Mouse (Mus musculus) midbrain, embryonic 13.5 days (tissue): Measurements from ENCODE around the gene Ttn. TPM values are rescaled to one million over a fixed set of nuclear protein-coding genes. Genes with fewer than 3 reads are reported as not detected.

Experiments
- ATAC-seq: fragments of 200-750 bp; cut with Nextera tagmentation; 2 replicates; pipeline ENCODE4 v1.8.0; 2017; ENCODE audit warnings: mild to moderate bottlenecking, moderate TSS enrichment, moderate library complexity
- H3K27ac ChIP-seq: fragments of 300-500 bp; sonication (generic); 2 replicates; pipeline ENCODE4 v1.5.1; 2015; ENCODE audit warnings: inconsistent platforms, mild to moderate bottlenecking, moderate library complexity
- H3K27me3 ChIP-seq: fragments of 300-500 bp; sonication (generic); 2 replicates; pipeline ENCODE4 v1.6.1; 2015; ENCODE audit warnings: mild to moderate bottlenecking, inconsistent platforms
- H3K36me3 ChIP-seq: fragments of 300-500 bp; sonication (generic); 2 replicates; pipeline ENCODE4 v1.6.1; 2015; ENCODE audit warnings: mild to moderate bottlenecking, inconsistent platforms
- H3K4me1 ChIP-seq: fragments of 300-500 bp; sonication (generic); replicated peaks from 2 replicates; pipeline ENCODE4 v1.6.1; 2015; ENCODE audit warnings: inconsistent platforms
- H3K4me2 ChIP-seq: fragments of 300-500 bp; sonication (generic); replicated peaks from 2 replicates; pipeline ENCODE4 v1.6.1; 2015; ENCODE audit warnings: moderate library complexity, mild to moderate bottlenecking, inconsistent platforms
- H3K4me3 ChIP-seq: fragments of 300-500 bp; sonication (generic); replicated peaks from 2 replicates; pipeline ENCODE4 v1.5.1; 2015; ENCODE audit warnings: mild to moderate bottlenecking, inconsistent platforms
- H3K9ac ChIP-seq: fragments of 300-500 bp; sonication (generic); replicated peaks from 2 replicates; pipeline ENCODE4 v1.6.1; 2015; ENCODE audit warnings: mild to moderate bottlenecking, inconsistent platforms
- H3K9me3 ChIP-seq: fragments of 300-500 bp; sonication (generic); 2 replicates; pipeline ENCODE4 v1.6.1; 2016; ENCODE audit warnings: mild to moderate bottlenecking, inconsistent platforms
- WGBS: fragments of 180-500 bp; shearing (Covaris S2); methylation state at CpG from one replicate; pipeline ENCODE4 v1.1.7; 2015; 5-methylcytosine and 5-hydroxymethylcytosine counted together
- polyA plus RNA-seq: library from polyadenylated mRNA; unstranded; fragments of >200 nt; fragmentation: Nextera tagmentation; extraction: Ambion mirVana; gene quantifications from 2 replicates; pipeline ENCODE4 v1.2.1, GENCODE M21; 2015

Gene Ttn
- polyA plus RNA-seq, 1 experiment from 2014 or later: 0.30 TPM

DNA sequence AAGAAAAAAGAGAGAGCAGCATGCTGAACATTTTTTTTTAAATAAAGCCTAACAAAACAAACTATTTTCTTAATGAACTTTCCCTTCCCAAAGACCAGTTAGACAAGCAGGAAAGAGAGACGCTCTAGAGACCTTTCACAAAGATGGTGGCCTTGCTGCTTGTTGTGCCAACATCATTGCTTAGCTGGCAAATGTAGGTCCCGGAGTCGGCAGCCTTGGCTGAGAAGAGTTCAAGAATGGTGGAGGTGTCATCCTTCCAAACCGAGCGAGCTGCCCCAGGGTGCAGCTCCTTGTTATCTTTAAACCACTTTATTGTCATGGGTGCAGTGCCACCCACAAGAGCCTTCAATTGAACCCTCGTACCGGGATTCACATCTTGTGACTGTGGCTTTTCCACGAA lies 85.4 kb downstream of the Ttn start:
- ATAC-seq: no peak
- Histone ChIP-seq H3K4me1 (no peaks in the 10 kb centered on the region), H3K9me3 (peaks cover 2% of the 10 kb centered on the region; the same call in 1 of the 2 replicates), H3K4me2 (no peak overlapping the region), H3K4me3 (no peak overlapping the region), H3K9ac (no peak overlapping the region), H3K27ac (no peak overlapping the region), H3K36me3 (no peaks in the 10 kb centered on the region), H3K27me3 (no peaks in the 10 kb centered on the region)
- WGBS: 93% methylated on average over 8 of the region's 8 CpGs

DNA sequence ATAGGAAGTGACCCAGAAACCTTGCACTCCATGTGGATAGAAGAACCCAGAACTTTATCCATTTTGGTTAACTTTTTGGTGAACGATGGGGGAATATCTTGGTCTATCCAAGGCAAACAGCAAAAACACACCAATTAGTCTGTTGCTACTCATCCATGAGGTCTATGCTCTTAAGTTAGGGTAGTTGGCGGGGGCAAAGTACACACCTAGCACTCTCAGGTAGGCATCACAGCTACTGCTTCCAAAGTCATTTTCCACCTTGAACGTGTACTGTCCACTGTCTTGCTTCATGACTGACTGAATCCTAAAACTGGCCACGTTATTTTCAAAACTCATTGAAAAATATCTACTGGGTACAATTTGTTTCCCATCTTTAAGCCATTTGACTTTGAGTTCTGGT lies 87.0 kb downstream of the Ttn start:
- Histone ChIP-seq H3K4me2 (no peak overlapping the region), H3K36me3 (no peaks in the 10 kb centered on the region), H3K27me3 (no peaks in the 10 kb centered on the region), H3K9me3 (no peaks in the 10 kb centered on the region; the same call in 1 of the 2 replicates), H3K4me1 (no peaks in the 10 kb centered on the region), H3K9ac (no peak overlapping the region), H3K4me3 (no peak overlapping the region), H3K27ac (no peak overlapping the region)
- WGBS: 96% methylated on average over 4 of the region's 4 CpGs
- no peak for ATAC-seq

DNA sequence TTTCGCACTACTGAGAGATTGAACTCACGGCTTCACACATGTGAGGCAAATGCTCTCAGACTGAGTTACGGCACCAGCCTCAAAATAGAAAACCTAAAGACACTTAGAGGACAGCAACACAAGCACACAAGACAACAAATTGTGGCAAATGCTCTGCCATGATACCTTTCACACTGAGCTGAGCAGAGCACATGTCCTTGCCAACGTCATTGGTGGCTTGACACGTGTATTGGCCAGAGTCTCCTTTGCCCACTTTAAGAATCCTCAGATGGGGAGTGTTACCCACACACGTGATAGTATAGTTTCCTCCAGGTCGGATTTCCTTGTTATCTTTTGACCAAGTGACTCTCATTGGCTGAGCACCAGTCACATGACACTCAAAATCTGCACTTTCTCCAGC lies 93.6 kb downstream of the Ttn start:
- no peak for ATAC-seq
- H3K36me3 ChIP-seq: no peaks in the 10 kb centered on the region
- whole genome bisulfite sequencing: 86% methylated on average over 7 of the region's 7 CpGs
- no peak overlapping the region for H3K4me2 ChIP-seq
- no peaks in the 10 kb centered on the region for H3K9me3 ChIP-seq
- no peak overlapping the region for H3K9ac ChIP-seq
- H3K4me3 ChIP-seq: no peak overlapping the region
- no peak overlapping the region for H3K27ac ChIP-seq
- H3K27me3 ChIP-seq: no peaks in the 10 kb centered on the region
- no peaks in the 10 kb centered on the region for H3K4me1 ChIP-seq

DNA sequence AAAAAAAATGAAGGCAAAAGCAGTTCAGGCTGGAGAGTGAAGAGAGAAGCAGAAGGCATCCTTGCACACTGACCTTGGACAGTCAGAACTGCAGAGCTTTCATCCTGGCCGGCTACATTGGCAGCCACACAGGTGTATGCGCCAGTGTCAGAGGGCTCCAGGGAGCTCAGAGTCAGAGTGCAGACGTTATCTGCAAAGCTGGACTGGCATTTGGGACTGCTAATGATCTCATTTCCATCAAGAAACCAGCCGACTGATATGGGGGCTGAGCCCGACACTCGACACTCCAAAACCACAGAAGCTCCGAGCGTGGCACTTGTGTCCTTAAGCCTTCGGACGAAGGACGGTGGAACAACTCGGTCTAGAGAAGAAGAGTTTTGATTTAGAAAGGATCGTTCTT lies 96.5 kb downstream of the Ttn start:
- Histone ChIP-seq H3K27me3 (no peaks in the 10 kb centered on the region), H3K27ac (no peak overlapping the region), H3K9ac (no peak overlapping the region), H3K36me3 (no peaks in the 10 kb centered on the region), H3K4me3 (no peak overlapping the region), H3K4me1 (no peaks in the 10 kb centered on the region), H3K9me3 (no peaks in the 10 kb centered on the region), H3K4me2 (no peak overlapping the region)
- no peak for ATAC-seq
- 86% methylated on average over 13 of the region's 13 CpGs for WGBS

GRCm38 (mm10) chr2:76881406-76881805 lies 100.9 kb downstream of the Ttn start:
- no peak overlapping the region for H3K4me3 ChIP-seq
- WGBS: 92% methylated on average over 12 of the region's 12 CpGs
- no peak overlapping the region for H3K9ac ChIP-seq
- H3K27ac ChIP-seq: no peak overlapping the region
- H3K4me1 ChIP-seq: no peaks in the 10 kb centered on the region
- H3K36me3 ChIP-seq: no peaks in the 10 kb centered on the region
- H3K9me3 ChIP-seq: no peaks in the 10 kb centered on the region
- no peak for ATAC-seq
- H3K27me3 ChIP-seq: no peaks in the 10 kb centered on the region
- H3K4me2 ChIP-seq: no peak overlapping the region

DNA sequence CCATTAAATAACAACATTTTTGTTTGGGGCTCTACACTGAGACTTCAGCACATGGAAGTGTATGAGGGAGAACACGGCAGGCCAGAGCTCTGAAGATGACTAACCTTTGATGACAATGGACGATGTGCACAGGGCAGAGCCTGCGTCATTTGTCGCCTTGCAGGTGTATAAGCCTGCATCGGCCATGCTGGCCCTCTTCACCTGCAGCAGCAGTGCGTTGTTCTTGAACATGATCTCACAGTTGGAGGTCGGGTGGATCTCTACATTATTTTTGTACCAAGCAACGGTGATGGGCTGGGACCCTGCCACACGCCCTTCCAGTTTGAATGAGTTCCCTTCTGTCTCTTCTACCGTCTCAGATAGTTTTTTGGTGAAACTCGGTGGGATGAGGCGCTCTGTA lies 106.8 kb downstream of the Ttn start:
- no peaks in the 10 kb centered on the region for H3K27me3 ChIP-seq
- no peaks in the 10 kb centered on the region for H3K4me1 ChIP-seq
- WGBS: 93% methylated on average over 12 of the region's 12 CpGs
- H3K9me3 ChIP-seq: no peaks in the 10 kb centered on the region
- H3K27ac ChIP-seq: no peak overlapping the region
- no peak overlapping the region for H3K9ac ChIP-seq
- no peak overlapping the region for H3K4me2 ChIP-seq
- no peak for ATAC-seq
- H3K36me3 ChIP-seq: no peaks in the 10 kb centered on the region
- H3K4me3 ChIP-seq: no peak overlapping the region

GRCm38 (mm10) chr2:76866928-76867327 lies 115.4 kb downstream of the Ttn start:
- 33% methylated on average over 4 of the region's 4 CpGs for WGBS
- H3K27ac ChIP-seq: no peak overlapping the region

DNA sequence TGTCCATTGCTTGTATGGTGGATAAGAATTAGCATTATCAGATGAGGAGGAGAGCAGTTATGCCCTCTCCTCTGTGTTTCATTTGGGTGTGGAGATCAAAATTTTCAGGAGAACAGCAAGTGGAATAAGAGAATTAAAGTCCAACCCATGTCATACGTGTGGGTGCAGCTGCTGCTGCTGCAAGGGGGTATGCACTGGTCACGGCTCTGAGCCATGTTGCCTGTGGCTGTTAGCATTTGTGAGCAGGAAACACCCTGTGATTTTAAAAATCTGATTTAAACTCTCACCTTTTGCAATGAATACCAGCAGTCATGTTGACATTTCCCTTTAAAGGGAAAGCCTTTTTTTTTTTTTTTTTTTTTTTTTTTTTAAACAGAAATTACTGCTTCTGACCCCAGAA lies 116.8 kb downstream of the Ttn start:
- H3K27ac ChIP-seq: no peak overlapping the region
- no peak for ATAC-seq
- no peak overlapping the region for H3K4me2 ChIP-seq
- no peaks in the 10 kb centered on the region for H3K9me3 ChIP-seq
- H3K9ac ChIP-seq: no peak overlapping the region
- WGBS: 89% methylated on average over 2 of the region's 2 CpGs
- no peaks in the 10 kb centered on the region for H3K27me3 ChIP-seq
- no peaks in the 10 kb centered on the region for H3K4me1 ChIP-seq
- no peak overlapping the region for H3K4me3 ChIP-seq
- H3K36me3 ChIP-seq: no peaks in the 10 kb centered on the region

More at GRCm38 (mm10) chr2:76866928-76867327, 115.4 kb downstream of the Ttn start:
- Histone ChIP-seq H3K9ac (no peak overlapping the region), H3K27me3 (no peaks in the 10 kb centered on the region), H3K4me1 (no peaks in the 10 kb centered on the region), H3K9me3 (no peaks in the 10 kb centered on the region), H3K4me3 (no peak overlapping the region), H3K36me3 (no peaks in the 10 kb centered on the region), H3K4me2 (no peak overlapping the region)
- ATAC-seq: no peak

DNA sequence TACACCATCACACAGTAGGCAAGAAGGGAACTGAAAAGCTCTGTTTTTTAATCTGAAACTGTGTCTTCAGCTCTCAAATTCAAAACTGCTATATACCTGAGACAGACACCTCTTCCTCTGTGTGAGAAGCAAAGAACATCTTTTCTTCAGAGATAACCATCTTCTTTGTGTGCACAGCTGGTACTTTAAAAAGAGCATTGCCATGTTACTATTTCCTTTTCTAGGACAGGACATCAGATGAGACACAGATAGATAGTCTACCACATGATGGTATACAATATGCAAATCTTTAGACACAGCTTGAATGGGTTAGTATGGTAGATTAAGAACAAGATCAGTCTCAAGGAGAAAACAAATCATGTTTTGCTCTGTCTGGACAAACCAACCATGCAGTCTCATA lies 121.0 kb downstream of the Ttn start:
- H3K27me3 ChIP-seq: no peaks in the 10 kb centered on the region
- H3K4me2 ChIP-seq: no peak overlapping the region
- H3K36me3 ChIP-seq: no peaks in the 10 kb centered on the region
- no peak overlapping the region for H3K4me3 ChIP-seq
- no peak overlapping the region for H3K27ac ChIP-seq
- ATAC-seq: no peak
- no peaks in the 10 kb centered on the region for H3K9me3 ChIP-seq
- H3K4me1 ChIP-seq: no peaks in the 10 kb centered on the region
- H3K9ac ChIP-seq: no peak overlapping the region

DNA sequence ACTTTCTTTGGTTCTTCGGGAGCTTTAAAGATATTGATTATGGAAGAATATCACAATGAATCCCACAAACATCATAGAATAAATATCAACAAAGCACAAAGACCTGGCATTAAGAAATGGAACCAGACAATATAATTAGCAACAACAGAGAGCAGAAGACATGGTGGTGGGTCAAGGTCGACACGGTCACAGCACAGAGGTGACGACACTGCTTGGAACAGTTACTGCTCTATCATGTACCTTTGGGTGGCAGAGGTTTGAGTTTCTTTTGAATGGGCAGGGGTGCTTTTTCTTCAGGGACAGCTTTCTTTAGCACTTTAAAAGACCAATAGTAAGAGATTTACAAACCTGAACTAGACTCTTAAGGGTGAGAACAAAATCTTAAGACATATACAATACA lies 132.3 kb downstream of the Ttn start:
- no peaks in the 10 kb centered on the region for H3K36me3 ChIP-seq
- H3K4me2 ChIP-seq: no peak overlapping the region
- 89% methylated on average over 4 of the region's 4 CpGs for WGBS
- H3K9ac ChIP-seq: no peak overlapping the region
- no peak overlapping the region for H3K27ac ChIP-seq
- ATAC-seq: no peak
- H3K4me3 ChIP-seq: no peak overlapping the region
- H3K9me3 ChIP-seq: no peaks in the 10 kb centered on the region
- H3K4me1 ChIP-seq: no peaks in the 10 kb centered on the region
- H3K27me3 ChIP-seq: no peaks in the 10 kb centered on the region

- Histone ChIP-seq H3K4me1 (no peaks in the 10 kb centered on the region), H3K27me3 (no peaks in the 10 kb centered on the region), H3K27ac (no peak overlapping the region), H3K4me3 (no peak overlapping the region), H3K9me3 (no peaks in the 10 kb centered on the region), H3K4me2 (no peak overlapping the region), H3K9ac (no peak overlapping the region), H3K36me3 (no peaks in the 10 kb centered on the region)
- 72% methylated on average over 1 of the region's 1 CpGs for whole genome bisulfite sequencing
- no peak for ATAC-seq
Observed at GRCm38 (mm10) chr2:76843162-76843561, 139.2 kb downstream of the Ttn start.

- Histone ChIP-seq H3K36me3 (no peaks in the 10 kb centered on the region), H3K27me3 (no peaks in the 10 kb centered on the region), H3K4me3 (no peak overlapping the region), H3K4me2 (no peak overlapping the region), H3K27ac (no peak overlapping the region), H3K4me1 (no peaks in the 10 kb centered on the region), H3K9ac (no peak overlapping the region), H3K9me3 (no peaks in the 10 kb centered on the region)
- ATAC-seq: no peak
Observed at GRCm38 (mm10) chr2:76820472-76820871, 161.9 kb downstream of the Ttn start.

DNA sequence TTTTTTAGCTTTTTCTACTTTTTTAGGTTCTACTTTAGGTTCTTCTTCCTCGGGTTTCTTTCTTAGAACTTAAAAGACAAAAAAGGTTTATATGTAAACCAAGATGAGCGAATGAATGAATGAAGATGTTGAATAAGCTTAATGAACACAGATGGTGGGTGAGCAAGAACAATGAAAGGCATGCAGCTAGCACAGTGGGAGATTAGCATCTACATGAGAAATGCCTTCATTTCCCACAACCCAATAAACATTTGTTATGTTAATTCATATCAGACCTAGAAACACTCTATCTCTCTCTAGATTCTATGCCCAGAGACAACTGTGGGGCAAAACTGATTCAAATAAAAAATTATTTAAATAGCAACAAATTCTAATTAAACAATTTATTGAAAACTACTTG lies 164.6 kb downstream of the Ttn start:
- H3K36me3 ChIP-seq: no peaks in the 10 kb centered on the region
- no peaks in the 10 kb centered on the region for H3K27me3 ChIP-seq
- no peak overlapping the region for H3K9ac ChIP-seq
- H3K9me3 ChIP-seq: no peaks in the 10 kb centered on the region
- no peaks in the 10 kb centered on the region for H3K4me1 ChIP-seq
- no peak overlapping the region for H3K4me3 ChIP-seq
- no peak overlapping the region for H3K4me2 ChIP-seq
- H3K27ac ChIP-seq: no peak overlapping the region
- 8% methylated on average over 2 of the region's 2 CpGs for WGBS
- no peak for ATAC-seq
